Mouse (Mus musculus) cerebellum, postnatal 10 days (tissue): ENCODE measurements around the gene Mcm7.
"Not testable (repeated sequence)": the region's sequence is repeated elsewhere in the genome, so short reads cannot be mapped to it uniquely, and the experiment has no call there.

Source experiments
- DNase-seq, 2 experiments: peaks; one replicate each; pipeline ENCODE4 v3.0.0; 2021; ENCODE audit warnings: mixed read lengths in 2 of 2

Gene Mcm7

GRCm38 (mm10) chr5:138171695-138172491 is at the start of gene Mcm7, which contains the start of gene Ap4m1:
Gene Mcm7, minus strand, starts transcription at chr5:138172422.
Gene Ap4m1, plus strand, starts transcription at chr5:138172002.
- peak; percentile 99 for DNase-seq

GRCm38 (mm10) chr5:138219864-138220263 is 47.6 kb upstream of the Mcm7 start:
- DNase-seq = no peak

GRCm38 (mm10) chr5:138216632-138217031 is 44.4 kb upstream of the Mcm7 start:
- DNase-seq = not testable (repeated sequence)

GRCm38 (mm10) chr5:138207873-138208272 is 35.7 kb upstream of the Mcm7 start:
- DNase-seq = no peak

GRCm38 (mm10) chr5:138207253-138207652 is 35.0 kb upstream of the Mcm7 start:
- DNase-seq = no peak

- peak; percentile 54 to 61 for DNase-seq
These were observed 29.9 kb upstream of the Mcm7 start for GRCm38 (mm10) chr5:138202086-138202485.

GRCm38 (mm10) chr5:138199576-138199975 is 27.4 kb upstream of the Mcm7 start:
- DNase-seq = peak; percentile 49 to 62

- DNase-seq = no peak
These were observed 23.2 kb upstream of the Mcm7 start for GRCm38 (mm10) chr5:138195463-138195862.

GRCm38 (mm10) chr5:138194755-138195345 is 22.6 kb upstream of the Mcm7 start:
- DNase-seq = peak; percentile 70 to 72

- peak; percentile 91 to 92 for DNase-seq
These were observed 21.8 kb upstream of the Mcm7 start, which contains the start of gene Mblac1 for GRCm38 (mm10) chr5:138193771-138194727. Gene Mblac1, plus strand, starts transcription at chr5:138194314.

- peak; percentile 82 to 85 for DNase-seq
These were observed 15.6 kb upstream of the Mcm7 start for GRCm38 (mm10) chr5:138187661-138188306.

- DNase-seq = peak; percentile 92
These were observed 14.9 kb upstream of the Mcm7 start, which contains the start of the genes Taf6 and Cnpy4 for GRCm38 (mm10) chr5:138186950-138187638. Gene Taf6, minus strand, starts transcription at chr5:138187451. Gene Cnpy4, plus strand, starts transcription at chr5:138187485.

- DNase-seq = no peak
These were observed 995 bp upstream of the Mcm7 start for GRCm38 (mm10) chr5:138173217-138173616.

GRCm38 (mm10) chr5:138170936-138171561 is 1.2 kb downstream of the Mcm7 start:
- peak; percentile 99 for DNase-seq

- DNase-seq = no peak
These were observed 6.6 kb downstream of the Mcm7 start for GRCm38 (mm10) chr5:138165594-138165993.

- no peak for DNase-seq
These were observed 8.6 kb downstream of the Mcm7 start for GRCm38 (mm10) chr5:138163610-138164009.

- no peak for DNase-seq
These were observed 9.2 kb downstream of the Mcm7 start for GRCm38 (mm10) chr5:138163046-138163445.

- peak; percentile 97 to 98 for DNase-seq
These were observed 11.2 kb downstream of the Mcm7 start, which contains the start of gene Cops6 for GRCm38 (mm10) chr5:138160842-138161665. Gene Cops6, plus strand, starts transcription at chr5:138161071.

GRCm38 (mm10) chr5:138160224-138160762 is 11.9 kb downstream of the Mcm7 start:
- no peak for DNase-seq
